Mouse (Mus musculus) stomach, postnatal 0 days (tissue): ENCODE results near the gene Fshb. TPM values are rescaled to one million over a fixed set of nuclear protein-coding genes. Genes with fewer than 3 reads are reported as not detected.

ENCODE experiments used
- ATAC-seq: fragments of 200-750 bp; cut with Nextera tagmentation; 2 replicates; pipeline ENCODE4 v1.8.0; 2017; ENCODE audit not compliant: low FRiP score, low TSS enrichment
- DNase-seq: peaks from one replicate; pipeline ENCODE4 v3.0.0-alpha.2; 2016; ENCODE audit warnings: low spot score
- H3K27ac ChIP-seq: fragments of 300-500 bp; sonication (generic); replicated peaks from 2 replicates; pipeline ENCODE4 v1.5.1; 2014; ENCODE audit warnings: mild to moderate bottlenecking, control low read depth
- H3K27me3 ChIP-seq: fragments of 300-500 bp; sonication (generic); 2 replicates; pipeline ENCODE4 v1.6.1; 2014; ENCODE audit warnings: low read length; ENCODE audit not compliant: control insufficient read depth, insufficient read depth
- H3K36me3 ChIP-seq: fragments of 300-500 bp; sonication (generic); 2 replicates; pipeline ENCODE4 v1.6.1; 2014; ENCODE audit warnings: low read length, mixed read lengths; ENCODE audit not compliant: control insufficient read depth, insufficient read depth
- H3K4me1 ChIP-seq: fragments of 300-500 bp; sonication (generic); replicated peaks from 2 replicates; pipeline ENCODE4 v1.6.1; 2014; ENCODE audit warnings: antibody characterized with exemption; ENCODE audit not compliant: control insufficient read depth, insufficient read depth
- H3K4me2 ChIP-seq: fragments of 300-500 bp; sonication (generic); replicated peaks from 2 replicates; pipeline ENCODE4 v1.6.1; 2014; ENCODE audit warnings: low read depth, mild to moderate bottlenecking, control low read depth, moderate library complexity
- H3K4me3 ChIP-seq: fragments of 300-500 bp; sonication (generic); 2 replicates; pipeline ENCODE4 v1.5.1; 2014; ENCODE audit warnings: low read depth, low read length, control low read depth
- H3K9ac ChIP-seq: fragments of 300-500 bp; sonication (generic); 2 replicates; pipeline ENCODE4 v1.6.1; 2014; ENCODE audit warnings: mild to moderate bottlenecking, low read length, control low read depth, mixed read lengths
- H3K9me3 ChIP-seq: fragments of 300-500 bp; sonication (generic); 2 replicates; pipeline ENCODE4 v1.6.1; 2016; ENCODE audit warnings: low read length; ENCODE audit not compliant: control insufficient read depth
- CTCF ChIP-seq: IDR thresholded peaks from 2 replicates; pipeline ENCODE4 v1.5.1; 2016; ENCODE audit warnings: antibody characterized with exemption, low read depth, mild to moderate bottlenecking, moderate library complexity
- EP300 ChIP-seq: optimal IDR thresholded peaks from 2 replicates; pipeline ENCODE3; 2016; ENCODE audit warnings: antibody characterized with exemption
- WGBS: fragments of 180-500 bp; shearing (Covaris S2); extraction: QIAGEN DNeasy Blood & Tissue Kit; methylation state at CpG from one replicate; pipeline ENCODE4 v1.1.7; 2014; 5-methylcytosine and 5-hydroxymethylcytosine counted together
- polyA plus RNA-seq: library from polyadenylated mRNA; unstranded; fragments of >200 nt; fragmentation: Nextera tagmentation; extraction: Ambion mirVana; gene quantifications from 2 replicates; pipeline ENCODE4 v1.2.1, GENCODE M21; 2015

Fshb gene
- polyA plus RNA-seq, 1 experiment from 2014 or later: not detected

GRCm38 (mm10) chr2:107010160-107010559 is 49.3 kb downstream of the Fshb start:
- WGBS: 78% methylated on average over 6 of the region's 6 CpGs
- no peak overlapping the region for H3K4me2 ChIP-seq
- no peak for ATAC-seq

GRCm38 (mm10) chr2:107006378-107006777 is 53.1 kb downstream of the Fshb start:
- Histone ChIP-seq H3K27ac (no peak overlapping the region), H3K27me3 (no peaks in the 10 kb centered on the region), H3K4me1 (no peaks in the 10 kb centered on the region), H3K9me3 (no peaks in the 10 kb centered on the region), H3K4me3 (no peak overlapping the region), H3K36me3 (no peaks in the 10 kb centered on the region), H3K9ac (no peak overlapping the region), H3K4me2 (no peak overlapping the region)
- no peak for ATAC-seq
- no peak for TF ChIP-seq CTCF
- no peak for TF ChIP-seq EP300
- 63% methylated on average over 3 of the region's 3 CpGs for WGBS
- DNase-seq: no peak

More at GRCm38 (mm10) chr2:107010160-107010559, 49.3 kb downstream of the Fshb start:
- no peak for TF ChIP-seq EP300
- peak; percentile 29; the same call in 1 of the 2 replicates for TF ChIP-seq CTCF
- DNase-seq: no peak
- no peak overlapping the region for H3K4me3 ChIP-seq
- H3K27ac ChIP-seq: no peak overlapping the region
- H3K9me3 ChIP-seq: no peaks in the 10 kb centered on the region
- H3K36me3 ChIP-seq: no peaks in the 10 kb centered on the region
- no peak overlapping the region for H3K9ac ChIP-seq
- no peaks in the 10 kb centered on the region for H3K4me1 ChIP-seq
- no peaks in the 10 kb centered on the region for H3K27me3 ChIP-seq

Other genes starting within 250 kb of the Fshb start
- 14.4 and 14.5 TPM in 2 replicates for gene Arl14ep, start 85.2 kb downstream of the Fshb start, polyA plus RNA-seq
- 0.27 and 0.29 TPM in 2 replicates for gene Kcna4, start 231.0 kb upstream of the Fshb start, polyA plus RNA-seq